Mouse (Mus musculus) right cerebral cortex, adult 18-20 months (tissue): ENCODE data around the gene Cd247.
A peak's percentile ranks its signal among the peaks of the same experiment; 100 is the strongest.

Source experiments
- DNase-seq: peaks from one replicate; pipeline ENCODE4 v3.0.0; 2022; ENCODE audit warnings: mixed read lengths

The Cd247 gene

GRCm38 (mm10) chr1:165855759-165856545 is 67.5 kb downstream of the Cd247 start:
- no peak for DNase-seq

- DNase-seq: no peak
Observed at GRCm38 (mm10) chr1:165857279-165857678, 68.8 kb downstream of the Cd247 start.

GRCm38 (mm10) chr1:165858356-165858755 is 69.9 kb downstream of the Cd247 start:
- no peak for DNase-seq

- no peak for DNase-seq
Observed at GRCm38 (mm10) chr1:165860373-165861234, 72.1 kb downstream of the Cd247 start.

GRCm38 (mm10) chr1:165861235-165861609 is 72.7 kb downstream of the Cd247 start:
- no peak for DNase-seq

- DNase-seq: no peak
Observed at GRCm38 (mm10) chr1:165862059-165862458, 73.6 kb downstream of the Cd247 start.

- no peak for DNase-seq
Observed at GRCm38 (mm10) chr1:165864864-165865795, 76.6 kb downstream of the Cd247 start.

- no peak for DNase-seq
Observed at GRCm38 (mm10) chr1:165866630-165867280, 78.3 kb downstream of the Cd247 start.

GRCm38 (mm10) chr1:165868659-165869058 is 80.2 kb downstream of the Cd247 start:
- DNase-seq: no peak

GRCm38 (mm10) chr1:165874645-165875044 is 86.2 kb downstream of the Cd247 start:
- DNase-seq: no peak

GRCm38 (mm10) chr1:165875520-165876284 is 87.2 kb downstream of the Cd247 start:
- DNase-seq: peak; percentile 24

GRCm38 (mm10) chr1:165878751-165879150 is 90.3 kb downstream of the Cd247 start:
- DNase-seq: no peak

- no peak for DNase-seq
Observed at GRCm38 (mm10) chr1:165882146-165882900, 93.8 kb downstream of the Cd247 start.

- no peak for DNase-seq
Observed at GRCm38 (mm10) chr1:165891686-165892085, 103.2 kb downstream of the Cd247 start.

- no peak for DNase-seq
Observed at GRCm38 (mm10) chr1:165903596-165903995, 115.1 kb downstream of the Cd247 start.

- DNase-seq: no peak
Observed at GRCm38 (mm10) chr1:165908153-165908552, 119.7 kb downstream of the Cd247 start.

GRCm38 (mm10) chr1:165908806-165909205 is 120.3 kb downstream of the Cd247 start:
- DNase-seq: no peak

GRCm38 (mm10) chr1:165909471-165909870 is 121.0 kb downstream of the Cd247 start:
- DNase-seq: no peak

- no peak for DNase-seq
Observed at GRCm38 (mm10) chr1:165913720-165914415, 125.4 kb downstream of the Cd247 start.

GRCm38 (mm10) chr1:165914416-165914801 is 125.9 kb downstream of the Cd247 start:
- no peak for DNase-seq
